Mouse (Mus musculus): ENCODE measurements around the gene Tbcd. TPM values are rescaled to one million over a fixed set of nuclear protein-coding genes. Genes with fewer than 3 reads are reported as not detected.

The Tbcd gene
- polyA plus RNA-seq, 1 experiment from 2014 or later: 21.2 TPM

DNA sequence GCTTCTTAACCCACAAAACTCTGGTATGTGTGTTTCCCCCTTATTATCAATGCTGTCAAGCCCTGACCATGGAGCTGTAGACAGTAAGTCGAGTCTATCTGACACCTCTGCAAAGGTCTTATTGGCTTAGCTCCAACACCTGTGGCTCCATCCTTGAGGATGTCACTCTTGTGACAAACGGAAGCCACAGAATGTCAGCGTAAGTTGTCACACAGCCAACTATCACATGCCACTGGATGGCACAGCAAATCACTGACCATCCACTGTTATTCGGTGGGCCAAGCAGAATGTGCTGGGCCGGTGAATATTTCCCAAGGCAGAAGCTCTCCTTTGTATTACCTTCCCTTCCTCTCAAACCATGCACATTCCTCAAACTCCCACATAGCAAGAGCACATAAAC is 196.4 kb downstream of the Tbcd start:
- no peak overlapping the region for H3K9ac ChIP-seq (replicated peaks)
- DNase-seq (no peak), ATAC-seq (no peak)
- no peaks in the 10 kb centered on the region for H3K4me1 ChIP-seq (ENCODE audit: insufficient read depth)
- no peak overlapping the region for H3K4me3 ChIP-seq (ENCODE audit: low read depth, low read length)
- no peaks in the 10 kb centered on the region for H3K9me3 ChIP-seq (ENCODE audit: low read length)
- no peak overlapping the region for H3K4me2 ChIP-seq (ENCODE audit: low read depth, low read length)
- H3K36me3 ChIP-seq (replicated peaks; ENCODE audit: insufficient read depth, low read length): peaks cover 11% of the 10 kb centered on the region; the same call in 1 of the 2 replicates
- 75% methylated on average over 5 of the region's 5 CpGs for WGBS (ENCODE audit: insufficient replicate concordance)
- H3K27ac ChIP-seq (ENCODE audit: low read depth): no peak overlapping the region
- H3K27me3 ChIP-seq (ENCODE audit: insufficient read depth, low read length): no peaks in the 10 kb centered on the region
- TF ChIP-seq EP300 (IDR thresholded peaks at IDR 0.05; ENCODE audit: low read depth) (no peak), CTCF (IDR thresholded peaks at IDR 0.05; ENCODE audit: low read depth) (no peak)

DNA sequence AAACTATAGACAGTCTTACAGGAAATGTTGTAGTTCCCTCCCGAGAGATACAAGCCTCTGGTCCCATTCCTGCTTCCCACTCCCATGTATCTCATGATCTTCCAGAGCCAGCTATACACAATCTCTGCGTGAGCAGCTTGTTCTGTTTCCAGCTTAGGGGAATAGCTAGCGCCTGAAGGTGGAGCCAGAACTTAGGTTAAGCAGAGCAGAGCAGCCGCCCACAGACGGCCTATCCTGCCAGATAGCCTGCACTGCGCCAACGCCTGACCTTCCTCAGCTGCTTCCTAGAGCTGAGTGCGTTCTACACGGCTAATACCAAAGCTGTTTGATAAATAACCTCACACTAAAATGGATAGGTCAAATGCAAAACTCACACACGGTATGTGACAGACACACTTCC is 198.2 kb downstream of the Tbcd start:
- H3K27me3 ChIP-seq (ENCODE audit: insufficient read depth, low read length): no peaks in the 10 kb centered on the region
- no peak overlapping the region for H3K27ac ChIP-seq (ENCODE audit: low read depth)
- H3K9me3 ChIP-seq (ENCODE audit: low read length): no peaks in the 10 kb centered on the region
- no peaks in the 10 kb centered on the region for H3K4me1 ChIP-seq (ENCODE audit: insufficient read depth)
- peaks cover 6% of the 10 kb centered on the region; the same call in 1 of the 2 replicates for H3K36me3 ChIP-seq (replicated peaks; ENCODE audit: insufficient read depth, low read length)
- DNase-seq (no peak), ATAC-seq (no peak)
- H3K4me2 ChIP-seq (ENCODE audit: low read depth, low read length): no peak overlapping the region
- 66% methylated on average over 10 of the region's 10 CpGs for WGBS (ENCODE audit: insufficient replicate concordance)
- TF ChIP-seq EP300 (IDR thresholded peaks at IDR 0.05; ENCODE audit: low read depth): no peak
- TF ChIP-seq CTCF (IDR thresholded peaks at IDR 0.05; ENCODE audit: low read depth): peak; percentile 43
- H3K4me3 ChIP-seq (ENCODE audit: low read depth, low read length): no peak overlapping the region
- no peak overlapping the region for H3K9ac ChIP-seq (replicated peaks)

DNA sequence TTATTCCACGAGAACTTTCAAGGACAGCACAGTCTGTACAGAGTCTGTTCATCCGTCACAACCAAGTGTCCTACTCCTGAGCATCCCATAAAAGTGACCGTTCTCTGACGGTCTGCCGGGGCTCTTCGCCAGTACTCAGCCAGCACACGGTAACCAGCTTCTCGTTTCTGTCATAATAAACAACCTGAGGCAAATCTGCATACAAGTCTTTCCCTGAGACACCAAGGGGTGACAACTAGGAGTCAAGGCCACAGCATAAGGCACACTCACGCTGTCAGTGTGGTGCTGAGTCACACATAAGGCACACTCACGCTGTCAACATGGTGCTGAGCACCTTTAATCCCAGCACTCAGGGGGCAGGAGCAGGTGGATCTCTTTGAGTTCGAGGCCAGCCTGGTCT is 198.9 kb downstream of the Tbcd start:
- 85% methylated on average over 11 of the region's 11 CpGs for WGBS (ENCODE audit: insufficient replicate concordance)
- H3K36me3 ChIP-seq (replicated peaks; ENCODE audit: insufficient read depth, low read length): peaks cover 6% of the 10 kb centered on the region; the same call in 1 of the 2 replicates
- H3K9me3 ChIP-seq (ENCODE audit: low read length): no peaks in the 10 kb centered on the region
- ATAC-seq (no peak), DNase-seq (no peak)
- H3K4me3 ChIP-seq (ENCODE audit: low read depth, low read length): no peak overlapping the region
- H3K27me3 ChIP-seq (ENCODE audit: insufficient read depth, low read length): no peaks in the 10 kb centered on the region
- H3K4me1 ChIP-seq (ENCODE audit: insufficient read depth): no peaks in the 10 kb centered on the region
- H3K9ac ChIP-seq (replicated peaks): no peak overlapping the region
- H3K27ac ChIP-seq (ENCODE audit: low read depth): no peak overlapping the region
- no peak overlapping the region for H3K4me2 ChIP-seq (ENCODE audit: low read depth, low read length)
- TF ChIP-seq CTCF (IDR thresholded peaks at IDR 0.05; ENCODE audit: low read depth) (no peak), EP300 (IDR thresholded peaks at IDR 0.05; ENCODE audit: low read depth) (no peak)

DNA sequence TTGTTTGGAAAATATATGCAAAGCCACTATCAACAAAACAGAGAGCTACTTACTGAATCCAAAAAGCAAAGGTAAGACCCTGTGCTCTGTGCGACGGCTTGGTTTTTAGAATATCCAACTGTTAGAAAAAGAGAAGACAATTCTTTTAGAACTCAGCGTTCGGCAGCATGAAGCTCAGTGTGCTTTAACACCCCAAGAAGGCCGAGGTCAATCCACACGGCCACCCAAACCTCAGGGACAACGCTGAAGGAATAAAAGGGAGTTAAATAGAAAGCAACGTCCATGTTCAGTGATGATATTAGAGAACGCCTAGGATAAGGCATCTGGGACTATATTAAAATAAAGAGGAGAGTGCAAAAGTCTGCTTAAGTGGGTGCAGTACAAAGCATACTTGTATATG is 199.8 kb downstream of the Tbcd start:
- TF ChIP-seq CTCF (IDR thresholded peaks at IDR 0.05; ENCODE audit: low read depth): no peak
- TF ChIP-seq EP300 (IDR thresholded peaks at IDR 0.05; ENCODE audit: low read depth): no peak
- Histone ChIP-seq H3K4me3 (ENCODE audit: low read depth, low read length) (no peak overlapping the region), H3K36me3 (replicated peaks; ENCODE audit: insufficient read depth, low read length) (peaks cover 6% of the 10 kb centered on the region; the same call in 1 of the 2 replicates), H3K27ac (ENCODE audit: low read depth) (no peak overlapping the region), H3K4me2 (ENCODE audit: low read depth, low read length) (no peak overlapping the region), H3K27me3 (ENCODE audit: insufficient read depth, low read length) (no peaks in the 10 kb centered on the region), H3K9ac (replicated peaks) (no peak overlapping the region), H3K9me3 (ENCODE audit: low read length) (no peaks in the 10 kb centered on the region), H3K4me1 (ENCODE audit: insufficient read depth) (no peaks in the 10 kb centered on the region)
- WGBS (ENCODE audit: insufficient replicate concordance): 86% methylated on average over 9 of the region's 9 CpGs
- ATAC-seq: no peak
- DNase-seq: no peak

DNA sequence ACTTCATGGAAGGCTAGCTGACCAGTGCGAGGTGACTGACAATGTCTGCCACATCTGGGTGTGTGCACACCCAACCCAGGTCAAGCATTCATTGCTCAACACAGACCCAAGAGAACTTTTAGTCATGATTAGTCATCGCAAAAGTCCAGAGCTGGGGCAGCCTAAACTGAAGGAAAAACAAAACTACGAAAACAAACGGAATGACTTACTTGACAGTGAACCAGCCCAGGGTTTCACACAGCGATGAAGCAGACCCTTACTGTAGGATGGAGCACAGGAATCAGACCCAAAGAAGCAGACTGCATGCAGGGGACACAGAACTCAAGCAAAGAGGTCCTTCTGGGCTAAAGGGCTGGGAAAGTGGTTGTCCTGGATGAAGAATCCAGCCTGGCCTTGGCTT is 200.2 kb downstream of the Tbcd start:
- no peaks in the 10 kb centered on the region for H3K4me1 ChIP-seq (ENCODE audit: insufficient read depth)
- DNase-seq: no peak
- no peak for TF ChIP-seq EP300 (IDR thresholded peaks at IDR 0.05; ENCODE audit: low read depth)
- no peak for TF ChIP-seq CTCF (IDR thresholded peaks at IDR 0.05; ENCODE audit: low read depth)
- WGBS (ENCODE audit: insufficient replicate concordance): 83% methylated on average over 5 of the region's 5 CpGs
- H3K9me3 ChIP-seq (ENCODE audit: low read length): no peaks in the 10 kb centered on the region
- H3K9ac ChIP-seq (replicated peaks): no peak overlapping the region
- peaks cover 6% of the 10 kb centered on the region; the same call in 1 of the 2 replicates for H3K36me3 ChIP-seq (replicated peaks; ENCODE audit: insufficient read depth, low read length)
- H3K4me2 ChIP-seq (ENCODE audit: low read depth, low read length): no peak overlapping the region
- no peak overlapping the region for H3K4me3 ChIP-seq (ENCODE audit: low read depth, low read length)
- no peak overlapping the region for H3K27ac ChIP-seq (ENCODE audit: low read depth)
- ATAC-seq: peak; percentile 36; the same call in 1 of the 2 replicates
- no peaks in the 10 kb centered on the region for H3K27me3 ChIP-seq (ENCODE audit: insufficient read depth, low read length)

DNA sequence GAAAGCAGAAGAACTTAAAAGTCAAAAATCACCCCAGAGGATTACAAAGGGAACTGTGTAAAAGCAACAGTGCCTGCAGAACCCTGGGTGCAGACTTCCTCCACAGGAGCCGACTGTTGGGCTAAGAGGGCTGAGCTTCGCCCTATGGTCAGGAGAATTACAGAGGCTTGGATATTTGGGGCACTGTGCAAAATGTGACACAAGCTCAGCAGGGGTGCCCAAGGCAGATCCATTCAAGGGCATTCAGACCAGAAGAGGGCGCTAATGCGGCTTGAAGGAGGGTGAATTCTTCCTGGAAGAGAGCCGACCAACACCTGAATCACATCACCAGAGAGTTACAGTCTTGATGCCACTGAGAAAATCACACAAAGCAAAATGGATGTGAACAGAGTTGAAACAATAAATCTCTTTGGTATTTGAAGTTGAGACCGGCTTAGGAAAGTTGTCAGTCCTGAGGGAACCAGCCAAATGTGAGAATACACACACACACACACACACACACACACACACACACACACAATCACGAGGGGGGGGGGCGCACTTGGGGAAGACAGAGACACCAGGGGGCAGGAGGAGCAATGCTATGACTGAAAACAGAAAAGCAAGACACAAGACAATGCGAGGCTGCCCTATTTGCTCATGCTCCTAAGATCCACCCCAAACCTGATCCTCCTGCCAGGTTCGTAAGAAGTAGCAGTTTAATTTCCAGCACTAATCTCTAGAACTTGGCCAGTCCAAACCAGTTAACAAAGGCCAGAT is 201.0 kb downstream of the Tbcd start:
- Histone ChIP-seq H3K9ac (replicated peaks) (no peak overlapping the region), H3K27me3 (ENCODE audit: insufficient read depth, low read length) (no peaks in the 10 kb centered on the region), H3K36me3 (replicated peaks; ENCODE audit: insufficient read depth, low read length) (peaks cover 3% of the 10 kb centered on the region; the same call in 1 of the 2 replicates), H3K27ac (ENCODE audit: low read depth) (no peak overlapping the region), H3K4me2 (ENCODE audit: low read depth, low read length) (no peak overlapping the region), H3K4me1 (ENCODE audit: insufficient read depth) (no peaks in the 10 kb centered on the region), H3K9me3 (ENCODE audit: low read length) (no peaks in the 10 kb centered on the region), H3K4me3 (ENCODE audit: low read depth, low read length) (no peak overlapping the region)
- 46% methylated on average over 10 of the region's 10 CpGs for WGBS (ENCODE audit: insufficient replicate concordance)
- no peak for TF ChIP-seq EP300 (IDR thresholded peaks at IDR 0.05; ENCODE audit: low read depth)
- TF ChIP-seq CTCF (IDR thresholded peaks at IDR 0.05; ENCODE audit: low read depth): peak; percentile 76
- ATAC-seq (no peak), DNase-seq (peak; percentile 70)

All from liver, postnatal 0 days (tissue).